Mouse (Mus musculus) monocyte, adult 5-6 weeks (primary cell): ENCODE measurements at regions not wholly inside any gene's neighbourhood (a gene's known extent, or its start where the extent isn't known, plus 50 kb on each side); places are given as distances from the start of the nearest gene placed in this dataset.
"Not testable (repeated sequence)": the region's sequence is repeated elsewhere in the genome, so short reads cannot be mapped to it uniquely, and the experiment has no call there.

ENCODE experiments used
- ATAC-seq: fragments of 153-309, 156-312 bp; replicated peaks from 2 replicates; pipeline ENCODE4 v1.8.0; 2017; ENCODE audit warnings: mild to moderate bottlenecking; ENCODE audit not compliant: low TSS enrichment, insufficient number of reproducible peaks, severe bottlenecking, poor library complexity, low FRiP score

DNA sequence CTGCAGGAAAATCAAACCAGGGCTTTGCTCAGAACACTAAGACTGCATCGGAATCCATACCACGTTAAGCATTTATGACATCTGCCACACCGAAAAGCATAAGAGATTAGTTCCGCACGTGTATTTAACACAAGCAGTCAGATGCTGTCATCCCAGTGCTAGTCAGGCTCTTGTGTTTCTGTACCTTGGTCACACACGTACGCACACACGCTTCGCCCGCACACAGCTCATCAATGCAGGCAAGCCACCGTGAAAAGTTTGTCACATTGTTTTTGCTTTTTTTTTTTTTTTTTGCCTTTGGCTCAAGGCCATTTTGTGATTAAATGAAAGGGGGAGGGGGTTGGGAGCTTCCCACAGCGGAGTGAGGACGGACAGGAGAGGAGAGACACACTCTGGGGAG is 152.1 kb upstream of the Sulf2 start:
- no peak for ATAC-seq

GRCm38 (mm10) chr2:166305044-166306002 is 149.9 kb upstream of the Sulf2 start:
- ATAC-seq = no peak

- no peak for ATAC-seq
Observed at GRCm38 (mm10) chr2:166303854-166304253, 148.4 kb upstream of the Sulf2 start.

DNA sequence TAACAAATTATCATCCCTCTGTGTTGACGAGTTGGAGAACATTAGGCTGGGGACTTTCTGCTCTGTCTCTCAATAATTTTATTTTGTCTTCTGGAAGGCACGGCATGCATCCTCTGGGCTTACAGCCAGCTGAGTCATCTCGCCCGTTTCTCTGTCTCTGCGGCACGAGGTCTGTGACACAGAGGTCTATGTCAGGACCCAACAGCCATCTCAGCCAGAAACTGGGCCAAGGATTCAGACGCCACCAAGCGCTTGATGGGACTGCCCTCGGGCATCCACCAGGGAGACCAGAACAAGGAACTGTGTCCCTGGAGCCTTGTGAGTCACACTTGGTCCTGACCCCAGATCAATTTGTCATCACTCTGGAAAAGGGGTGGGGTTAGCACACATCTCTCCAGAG is 145.7 kb upstream of the Sulf2 start:
- no peak for ATAC-seq

GRCm38 (mm10) chr2:166294672-166295071 is 139.2 kb upstream of the Sulf2 start:
- ATAC-seq = no peak

GRCm38 (mm10) chr2:166292987-166293386 is 137.5 kb upstream of the Sulf2 start:
- peak; percentile 57; the same call in 1 of the 2 replicates for ATAC-seq

GRCm38 (mm10) chr2:166291266-166291665 is 135.8 kb upstream of the Sulf2 start:
- no peak for ATAC-seq

DNA sequence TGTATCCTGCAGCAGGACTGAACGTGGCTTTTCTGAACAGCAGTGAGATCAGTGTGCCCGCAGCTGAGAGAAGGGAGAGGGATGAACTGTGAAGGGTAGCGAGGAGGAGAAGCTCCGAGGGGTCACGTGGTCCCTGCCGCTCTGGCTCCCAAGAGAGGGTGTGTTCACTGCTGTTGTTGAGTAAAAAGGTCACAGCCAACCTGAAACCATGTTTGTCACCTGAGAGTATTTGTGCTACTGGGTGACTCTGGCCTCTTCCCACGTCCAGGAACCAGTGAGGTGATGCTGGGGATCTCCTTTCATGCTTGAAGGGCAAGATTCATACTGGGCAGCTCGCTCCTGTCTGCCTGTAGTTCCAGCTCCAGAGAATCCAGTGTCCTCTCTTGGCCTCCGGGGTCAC is 135.4 kb upstream of the Sulf2 start:
- no peak for ATAC-seq

DNA sequence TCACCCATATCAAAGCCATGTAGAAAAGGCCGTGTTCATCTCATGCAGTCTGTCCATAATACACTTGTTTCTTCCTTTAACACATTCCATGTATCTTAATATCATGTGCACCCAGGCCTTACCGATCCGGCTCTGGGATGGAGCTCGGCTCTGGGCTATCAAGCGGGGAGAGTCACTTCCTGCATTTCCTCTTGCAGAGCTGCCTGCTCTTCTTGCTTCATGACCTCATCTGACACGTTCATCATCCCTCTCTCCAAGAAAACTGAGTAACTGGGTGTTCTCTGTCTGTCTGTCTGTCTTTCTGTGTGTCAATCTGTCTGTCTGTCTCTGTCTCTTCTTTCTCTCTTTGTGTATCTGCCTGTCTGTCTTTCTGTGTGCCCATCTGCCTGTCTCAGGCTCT is 133.7 kb upstream of the Sulf2 start:
- ATAC-seq = no peak

DNA sequence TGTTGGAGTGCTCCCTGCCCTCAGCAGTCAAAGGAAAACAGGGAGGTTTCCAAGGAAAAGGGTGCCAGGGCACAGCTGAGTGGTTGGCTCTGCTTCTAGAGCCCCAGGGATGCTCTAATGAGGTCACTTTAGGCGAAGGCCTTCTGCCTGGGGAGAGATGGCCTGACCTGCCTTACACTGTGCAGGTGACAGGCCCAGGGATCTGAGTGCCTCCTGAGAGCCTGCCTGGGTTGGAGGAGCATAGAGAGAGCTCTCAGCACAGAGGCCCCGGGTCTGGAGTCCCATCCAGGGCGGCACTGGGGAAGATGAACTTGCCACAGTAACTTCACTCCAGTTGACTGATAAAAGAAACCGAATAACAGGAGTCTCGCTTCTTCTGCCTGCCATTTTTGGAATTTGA is 125.7 kb upstream of the Sulf2 start:
- ATAC-seq = not testable (repeated sequence)

DNA sequence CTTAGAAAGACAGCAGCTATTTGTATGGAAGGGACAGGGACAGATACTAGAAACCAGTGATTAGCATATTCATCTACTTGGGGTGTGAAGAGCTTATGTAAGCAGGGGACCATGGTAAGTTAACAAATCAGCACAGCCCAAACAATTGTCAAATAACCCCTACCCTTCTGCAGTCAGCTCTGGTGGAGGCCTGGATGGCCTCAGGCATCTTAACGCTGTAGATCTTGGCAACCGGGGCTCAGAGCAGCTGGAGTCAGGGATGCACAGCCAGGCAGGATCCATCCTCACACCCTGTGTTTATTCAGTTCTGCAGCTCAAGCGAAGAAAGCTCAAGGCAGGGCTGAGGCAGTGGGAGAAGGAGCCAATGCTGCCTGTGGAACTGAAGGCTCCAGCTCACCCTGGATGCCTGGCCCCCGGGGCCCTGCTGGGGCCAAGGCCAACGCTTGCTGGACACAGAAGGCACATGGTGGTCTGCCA is 125.2 kb upstream of the Sulf2 start:
- ATAC-seq = no peak

GRCm38 (mm10) chr2:166279676-166280075 is 124.2 kb upstream of the Sulf2 start:
- no peak for ATAC-seq

DNA sequence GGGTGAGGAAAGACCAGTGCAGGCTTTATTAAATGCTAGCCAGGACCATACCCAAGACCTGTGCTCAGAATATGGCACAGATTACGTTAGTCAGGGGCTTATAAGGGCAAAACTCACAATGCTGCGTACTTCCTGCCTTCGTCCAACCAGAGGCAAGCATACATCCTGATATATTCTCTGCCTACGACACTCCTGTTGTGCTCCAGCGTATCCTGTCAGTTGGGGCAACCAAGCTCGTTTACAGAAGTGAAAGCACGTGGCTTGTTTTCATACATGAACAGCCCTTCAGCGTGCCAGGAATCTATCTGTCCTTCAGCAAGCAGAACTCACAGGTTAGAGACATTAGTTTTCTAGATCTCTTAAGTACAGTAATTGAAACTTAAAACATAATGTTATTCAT is 119.9 kb upstream of the Sulf2 start:
- ATAC-seq = peak; percentile 71

GRCm38 (mm10) chr2:166274016-166274346 is 118.5 kb upstream of the Sulf2 start:
- no peak for ATAC-seq

DNA sequence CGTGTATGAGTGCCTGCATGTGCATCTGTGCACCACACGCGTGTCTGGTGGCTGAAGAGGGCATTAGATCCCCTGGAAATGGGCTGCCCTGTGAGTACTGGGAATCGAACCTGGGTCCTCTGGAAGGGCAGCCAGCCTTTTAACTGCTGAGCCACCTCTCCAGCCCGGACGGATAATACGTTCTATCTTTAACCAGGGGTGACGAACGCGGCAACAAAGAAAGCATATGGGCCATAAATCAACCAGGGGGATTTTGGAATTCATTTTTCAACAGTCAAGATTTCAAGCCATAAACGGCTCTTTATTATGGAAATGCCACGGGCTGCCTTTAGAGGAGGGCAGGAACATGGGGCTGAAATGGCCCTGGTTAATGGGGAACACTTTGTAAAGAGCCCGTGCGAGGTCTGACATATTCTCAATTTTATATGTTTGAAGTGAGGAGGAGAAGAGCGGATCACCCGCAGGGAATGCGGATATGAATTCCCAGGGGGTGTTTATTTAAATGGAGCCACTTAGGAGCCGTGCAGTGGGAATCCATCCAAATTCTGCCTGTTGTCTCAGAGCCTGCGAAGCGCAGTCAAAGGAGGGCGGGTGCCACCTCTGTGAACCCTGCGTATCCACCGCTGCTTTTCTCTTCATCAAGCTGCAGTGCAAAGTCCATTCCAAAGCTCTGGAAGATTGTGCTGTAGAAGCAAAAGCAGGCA is 118.0 kb upstream of the Sulf2 start:
- no peak for ATAC-seq

DNA sequence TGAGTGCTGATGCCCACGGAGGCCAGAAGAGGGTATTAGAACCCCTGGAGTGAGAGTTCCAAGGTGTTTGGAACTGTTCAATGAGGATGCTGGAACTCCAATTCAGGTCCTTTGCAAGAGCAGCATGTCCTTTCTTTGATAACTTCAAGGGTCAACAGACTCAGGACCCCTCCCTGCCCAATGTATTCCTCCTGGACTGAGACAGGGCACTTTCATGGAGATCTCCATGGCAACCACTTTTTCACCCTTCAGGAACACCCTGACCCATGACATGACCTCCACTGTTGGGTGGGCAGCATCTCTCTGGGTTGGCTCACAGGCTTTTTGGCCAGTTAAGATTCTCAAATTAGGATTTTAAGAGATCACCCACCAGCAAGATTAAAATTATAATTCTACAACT is 117.4 kb upstream of the Sulf2 start:
- ATAC-seq = no peak

- ATAC-seq = no peak
Observed at GRCm38 (mm10) chr2:166272190-166272543, 116.7 kb upstream of the Sulf2 start.

DNA sequence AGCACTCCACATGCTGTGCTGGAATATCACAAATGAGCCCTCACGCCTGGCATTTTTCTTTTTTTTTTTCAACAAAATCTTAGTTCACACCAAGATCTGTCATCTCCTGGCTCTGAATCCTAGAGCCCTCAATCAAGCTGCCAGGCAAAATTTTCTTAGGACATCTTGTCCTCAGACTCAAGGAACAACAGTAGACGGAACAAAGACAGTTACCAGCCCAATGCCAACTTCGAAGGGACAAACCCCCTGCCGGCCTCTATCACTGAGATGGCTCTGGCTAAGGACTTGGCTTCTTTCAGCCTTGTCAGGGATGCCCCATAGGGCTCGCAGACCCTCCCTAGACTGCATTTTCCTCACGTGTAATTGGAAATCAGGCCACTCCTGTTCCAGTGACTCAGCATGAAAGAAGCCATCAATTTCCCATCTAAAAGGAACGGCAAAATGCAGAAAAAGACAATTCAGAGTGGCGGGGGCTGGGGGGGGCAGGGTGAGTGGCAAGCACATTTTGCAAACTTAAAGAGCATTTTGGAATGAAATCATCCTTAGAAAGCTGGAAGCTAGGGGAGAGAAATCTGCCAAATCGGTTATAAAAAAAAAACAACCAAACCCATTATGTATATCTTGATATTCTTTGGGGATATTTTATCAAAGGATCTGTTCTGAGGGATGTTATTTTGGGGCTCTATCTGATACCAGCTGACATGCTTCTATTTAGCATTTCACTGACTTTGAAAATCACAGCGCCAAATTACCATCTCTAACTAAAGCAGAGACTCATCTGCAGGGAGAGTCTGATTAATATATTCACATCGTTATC is 116.1 kb upstream of the Sulf2 start:
- ATAC-seq = no peak

DNA sequence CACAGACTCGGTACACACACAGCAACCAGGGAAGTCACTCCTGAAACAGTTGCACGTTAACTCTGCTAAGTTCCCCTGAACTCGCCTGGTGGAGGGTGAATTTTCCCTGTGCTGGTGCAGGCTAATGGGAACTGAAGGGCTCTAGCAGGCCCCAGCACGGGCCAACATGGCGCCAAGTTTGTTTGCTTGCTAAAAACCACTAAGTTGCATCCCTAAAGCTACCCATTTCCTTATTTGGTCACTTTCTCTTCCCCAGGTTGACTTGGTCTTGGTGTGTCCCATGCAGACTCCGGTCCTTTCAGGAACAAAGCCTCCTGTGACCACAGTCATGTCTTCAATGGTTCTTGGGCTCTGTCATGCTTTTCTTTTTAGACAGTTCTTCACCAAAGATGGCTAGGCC is 114.5 kb upstream of the Sulf2 start:
- ATAC-seq = 0 out of 2 replicates have a peak, but pooled peaks have one; percentile 17
